Mouse (Mus musculus): Measurements from ENCODE around the gene Nsun4. TPM values are rescaled to one million over a fixed set of nuclear protein-coding genes. Genes with fewer than 3 reads are reported as not detected.

Nsun4 gene
- total RNA-seq (2023): 63.0 TPM

GRCm38 (mm10) chr4:116053399-116053961, at the start of gene Nsun4:
TSS of gene Nsun4 (minus strand) at chr4:116053876.

GRCm38 (mm10) chr4:116074861-116075620, 21.4 kb upstream of the Nsun4 start, which contains the start of the genes Uqcrh and Lrrc41:
TSS of gene Uqcrh (minus strand) at chr4:116075071.
TSS of gene Lrrc41 (plus strand) at chr4:116075269.

GRCm38 (mm10) chr4:116017902-116018746, 35.6 kb downstream of the Nsun4 start, which contains the start of gene Faah:
TSS of gene Faah (minus strand) at chr4:116017926.

Other genes starting within 250 kb of the Nsun4 start
- gene Mob3c, start 225.8 kb downstream of the Nsun4 start, total RNA-seq (2023): 14.9 TPM
- gene Mknk1, start 214.7 kb downstream of the Nsun4 start, total RNA-seq (2023): 49.8 TPM
- not detected for gene Kncn, start 169.5 kb downstream of the Nsun4 start, total RNA-seq (2023)
- gene 6430628N08Rik, start 163.2 kb downstream of the Nsun4 start, total RNA-seq (2023): not detected
- gene Dmbx1, start 114.0 kb downstream of the Nsun4 start, total RNA-seq (2023): not detected
- gene Faah, start 36.0 kb downstream of the Nsun4 start, total RNA-seq (2023): 141 TPM
- gene Uqcrh, start 21.2 kb upstream of the Nsun4 start, total RNA-seq (2023): 297 TPM
- gene Lrrc41, start 21.4 kb upstream of the Nsun4 start, total RNA-seq (2023): 25.1 TPM
- 0.38 TPM for gene Rad54l, start 69.8 kb upstream of the Nsun4 start, total RNA-seq (2023)
- gene Pomgnt1, start 70.0 kb upstream of the Nsun4 start, total RNA-seq (2023): 31.9 TPM
- gene Lurap1, start 97.5 kb upstream of the Nsun4 start, total RNA-seq (2023): 0.56 TPM
- not detected for gene Tspan1, start 113.7 kb upstream of the Nsun4 start, total RNA-seq (2023)
- not detected for gene 1700042G07Rik, start 119.5 kb upstream of the Nsun4 start, total RNA-seq (2023)
- gene Gm49337, start 119.5 kb upstream of the Nsun4 start, total RNA-seq (2023): not detected
- gene Pik3r3, start 167.7 kb upstream of the Nsun4 start, total RNA-seq (2023): 3.2 TPM

Measured in CD4-positive naive resting alpha-beta T cell, adult 76 days (primary cell).